Mouse (Mus musculus) right cerebral cortex, postnatal 36 days (tissue): ENCODE results near the gene Mgst2.

Experiments
- DNase-seq, 2 experiments: peaks; one replicate each; pipeline ENCODE4 v3.0.0; 2022; ENCODE audit warnings: low spot score in 2 of 2, mixed read lengths in 1 of 2

The Mgst2 gene

DNA sequence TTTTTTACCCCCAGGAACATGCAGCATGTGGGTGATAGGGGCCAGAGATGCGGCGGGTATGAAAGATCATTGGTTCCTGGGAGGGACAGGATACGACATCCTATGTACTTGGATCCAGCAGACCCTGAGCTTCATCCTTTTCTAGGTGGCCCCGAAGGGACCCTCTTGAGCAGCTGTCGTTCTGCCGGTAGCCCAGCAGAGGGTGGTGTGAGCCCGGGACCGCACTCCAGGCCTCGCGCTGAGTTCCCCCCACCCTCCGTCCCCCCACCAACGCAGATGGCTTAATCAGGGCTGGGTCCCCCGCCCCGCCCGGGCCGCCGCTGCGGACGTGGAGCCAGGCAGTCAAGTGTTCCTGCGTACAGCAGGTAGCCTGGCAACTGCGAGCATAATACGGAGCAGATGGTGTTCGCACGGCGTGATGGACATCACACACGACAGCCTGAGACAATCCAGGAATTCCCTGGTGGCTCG is 41.2 kb downstream of the Mgst2 start:
- DNase-seq, result peak; percentile 58 to 65

DNA sequence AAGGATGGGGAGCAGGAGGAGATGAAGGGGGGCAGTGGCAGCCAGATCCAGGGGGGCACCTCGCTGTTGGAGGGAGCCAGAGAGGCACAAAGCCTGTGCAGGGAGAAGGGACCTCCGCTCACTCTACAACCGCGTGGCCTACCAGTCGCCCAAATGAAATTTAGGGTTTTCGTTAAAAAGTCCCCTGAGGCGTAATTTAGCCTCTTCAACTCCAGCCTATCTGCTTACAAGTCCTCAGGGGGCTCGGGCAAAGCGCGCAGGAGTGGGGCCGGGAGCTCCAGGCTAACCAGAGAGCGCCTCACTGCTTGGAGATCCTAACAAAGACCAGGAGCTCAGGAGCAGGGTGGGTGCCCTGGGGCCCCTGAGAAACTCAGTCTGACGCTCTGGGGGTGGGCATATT is 41.8 kb downstream of the Mgst2 start:
- no peak for DNase-seq

DNA sequence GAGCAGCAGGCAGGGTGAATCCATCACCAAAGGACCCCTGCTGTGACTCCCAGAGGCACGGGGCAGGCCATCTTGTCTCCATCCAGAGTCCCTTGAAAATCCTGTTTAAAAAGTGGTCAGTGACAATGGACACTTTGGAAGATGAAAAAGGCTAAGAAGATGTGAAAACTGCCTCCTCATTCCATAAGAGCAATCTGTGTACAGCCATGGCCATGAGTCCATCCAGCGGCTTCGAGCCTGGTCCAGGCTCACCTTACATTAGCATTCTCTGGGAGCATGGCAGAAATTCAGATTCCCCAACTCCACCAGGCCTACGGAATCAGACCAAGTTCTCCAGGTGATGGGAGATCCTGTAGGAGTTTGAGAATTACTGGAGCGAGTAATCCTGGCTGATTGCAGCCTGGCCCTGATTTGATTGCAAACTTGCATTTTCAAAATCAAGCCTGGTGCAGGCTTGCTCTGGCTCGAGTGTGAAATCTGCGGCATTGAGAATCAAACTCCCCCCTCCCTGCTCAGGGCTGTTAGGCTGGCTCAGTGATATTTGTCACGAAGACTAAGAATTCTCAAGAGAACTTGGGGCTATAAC is 42.6 kb downstream of the Mgst2 start:
- no peak for DNase-seq

DNA sequence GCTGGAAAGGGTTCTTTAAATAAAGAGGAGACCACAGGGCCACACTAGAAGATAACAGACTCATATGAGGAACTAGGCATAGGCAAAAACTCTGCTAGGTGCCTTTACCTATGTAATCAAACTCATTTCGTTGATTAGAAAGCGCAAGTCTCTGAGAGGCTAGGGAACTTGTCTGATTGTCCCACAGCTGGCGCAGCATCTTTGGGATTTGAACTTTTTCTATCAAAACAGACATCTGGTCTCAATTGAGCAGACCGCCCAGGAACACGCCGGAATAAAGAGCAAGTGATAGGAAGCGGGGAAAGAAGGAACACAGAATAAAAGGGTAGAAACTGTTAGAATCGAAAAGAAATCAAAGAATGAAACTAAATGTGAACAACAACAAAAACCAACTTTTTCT is 43.3 kb downstream of the Mgst2 start:
- DNase-seq, result no peak

DNA sequence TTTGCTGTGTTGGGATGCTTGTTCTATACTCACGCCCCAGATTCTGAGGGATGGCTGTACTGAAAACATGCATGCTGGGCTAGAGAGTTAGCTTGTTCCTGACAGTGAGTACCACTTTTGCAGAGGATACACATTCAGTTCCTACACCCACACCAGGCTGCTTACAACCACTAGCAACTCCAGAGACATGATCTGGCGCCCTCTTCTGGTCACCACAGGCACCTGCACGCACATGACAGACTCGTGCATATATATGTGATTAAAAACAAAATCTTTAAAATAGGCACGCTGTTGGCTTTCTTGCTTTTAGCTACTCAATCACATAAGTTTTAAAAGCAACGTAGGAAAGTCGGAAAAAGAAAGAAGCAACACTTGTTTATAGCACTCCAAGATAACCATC is 45.1 kb downstream of the Mgst2 start:
- no peak for DNase-seq

DNA sequence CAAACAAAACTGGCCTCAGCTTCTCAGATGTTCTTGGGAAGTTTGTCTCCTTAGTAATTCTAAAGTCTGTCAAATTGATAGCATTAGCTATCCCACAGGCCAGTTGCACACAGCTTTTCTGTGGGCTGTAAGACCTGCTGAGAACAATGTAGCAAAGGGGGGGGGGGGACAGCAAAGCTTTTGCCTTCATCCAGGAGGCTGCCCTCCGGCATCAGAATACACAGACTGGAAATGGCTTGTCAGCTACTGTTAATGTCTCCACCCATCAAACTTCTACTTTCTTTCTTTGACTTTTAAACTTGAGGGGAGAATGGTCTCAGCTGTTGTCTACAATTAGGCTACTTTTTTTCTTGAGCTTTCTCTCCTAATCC is 48.2 kb downstream of the Mgst2 start:
- DNase-seq, result no peak

DNA sequence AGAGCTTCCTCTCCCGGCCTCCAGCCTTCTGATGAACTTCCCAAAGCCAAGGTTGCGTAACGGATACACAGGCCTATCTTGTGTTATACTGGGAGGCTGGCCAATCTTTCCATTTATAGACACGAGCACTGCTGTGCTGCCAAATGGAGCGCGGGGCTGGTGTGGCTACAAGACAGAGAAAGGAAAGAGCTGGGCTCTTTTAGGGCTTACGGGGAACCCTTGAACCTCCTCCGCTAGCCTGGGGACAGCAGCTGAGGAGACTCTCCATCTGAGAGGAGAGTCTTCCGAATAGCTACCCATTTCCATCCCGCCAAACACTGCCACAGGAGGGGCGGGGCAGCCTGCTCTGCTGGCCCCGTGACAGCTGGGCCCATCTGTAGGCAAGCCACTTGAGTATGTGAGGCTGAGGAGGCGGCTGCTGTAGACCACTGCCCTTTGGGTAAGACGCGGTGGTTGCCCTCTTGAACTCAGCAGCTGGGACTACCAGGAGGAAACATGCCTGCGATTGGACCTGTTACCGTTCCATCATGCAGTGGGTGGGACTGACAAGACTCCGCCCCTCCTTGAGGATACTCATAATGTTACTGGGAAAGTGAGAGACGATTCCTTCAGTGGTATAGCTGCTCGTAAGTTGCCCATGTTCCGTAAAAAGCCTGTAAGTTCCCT is 48.7 kb downstream of the Mgst2 start:
- DNase-seq, result peak; percentile 70 to 81

DNA sequence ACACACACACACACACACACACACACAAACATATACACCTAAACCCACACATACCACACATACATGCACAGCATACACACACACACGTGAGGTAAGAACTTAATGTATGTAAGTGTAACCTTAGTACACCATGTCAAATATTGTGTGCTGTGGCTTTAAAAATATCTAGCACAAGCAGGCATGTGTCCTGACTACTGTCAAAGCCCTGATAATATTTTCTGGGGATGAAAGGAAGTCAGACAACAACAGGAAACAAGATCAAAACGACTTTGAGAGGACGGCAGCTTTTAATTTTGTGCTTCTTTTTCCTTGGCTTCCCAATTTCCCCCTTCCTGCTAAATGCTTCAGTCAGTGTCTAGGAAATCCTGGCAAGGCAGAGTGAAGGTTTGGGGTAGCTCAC is 52.2 kb downstream of the Mgst2 start:
- no peak for DNase-seq

DNA sequence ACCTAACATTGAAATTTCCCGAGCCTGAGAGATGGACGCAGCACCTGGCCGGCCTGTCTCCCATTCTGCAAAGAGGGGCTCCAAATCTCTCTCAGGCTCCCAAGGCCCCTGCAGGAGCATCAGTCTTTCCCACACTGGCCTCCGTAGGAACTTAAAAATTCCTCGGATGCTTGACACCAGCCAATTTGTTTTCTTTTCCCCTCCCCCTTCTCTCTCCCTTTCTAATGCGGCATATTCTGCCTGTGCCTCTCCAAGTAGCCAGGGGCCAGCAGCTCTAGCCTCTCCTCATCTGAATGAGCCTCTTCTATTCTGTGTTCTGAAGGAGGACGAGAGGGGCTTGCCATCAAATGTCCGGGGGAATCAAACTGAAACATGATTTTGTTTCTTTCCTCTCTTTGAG is 53.1 kb downstream of the Mgst2 start:
- no peak for DNase-seq

DNA sequence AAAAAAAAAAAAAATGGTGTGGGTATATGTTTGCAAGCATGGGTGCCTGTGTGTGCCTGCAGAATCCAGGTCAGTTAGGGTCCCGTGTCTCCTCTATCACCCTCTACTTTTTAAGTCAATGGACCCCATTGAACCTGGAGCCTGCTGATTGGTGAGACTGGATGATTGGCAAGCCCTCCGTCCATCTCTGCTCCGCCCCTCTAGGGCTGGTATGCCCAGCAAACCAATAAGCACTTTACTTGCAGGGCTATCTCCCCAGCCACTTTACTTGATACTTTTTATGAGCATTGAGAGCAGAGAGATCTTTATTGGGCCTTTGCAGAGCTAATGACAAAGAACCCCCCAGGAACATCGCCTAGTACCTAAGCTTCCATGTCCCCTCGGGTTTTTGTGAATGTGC is 54.3 kb downstream of the Mgst2 start:
- no peak for DNase-seq

DNA sequence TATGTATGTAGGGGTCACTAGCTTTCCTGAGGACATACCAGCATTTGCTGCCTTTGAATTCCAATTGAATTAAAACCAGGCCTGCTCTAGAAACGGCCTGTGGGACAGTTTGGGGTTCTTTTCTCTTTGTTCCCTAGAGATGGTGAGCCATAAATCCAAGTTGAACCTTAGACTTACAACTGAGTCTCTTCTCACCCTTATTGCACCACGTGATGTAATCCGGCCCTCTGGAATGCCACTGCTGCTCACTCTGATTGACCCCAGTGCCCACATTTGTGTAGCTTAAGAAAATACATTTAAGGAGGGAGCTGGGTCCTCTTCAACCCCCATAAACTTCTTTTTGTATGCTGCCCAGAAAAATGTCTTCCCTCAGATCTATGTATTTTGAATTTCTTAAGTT is 57.3 kb downstream of the Mgst2 start:
- DNase-seq, result no peak

DNA sequence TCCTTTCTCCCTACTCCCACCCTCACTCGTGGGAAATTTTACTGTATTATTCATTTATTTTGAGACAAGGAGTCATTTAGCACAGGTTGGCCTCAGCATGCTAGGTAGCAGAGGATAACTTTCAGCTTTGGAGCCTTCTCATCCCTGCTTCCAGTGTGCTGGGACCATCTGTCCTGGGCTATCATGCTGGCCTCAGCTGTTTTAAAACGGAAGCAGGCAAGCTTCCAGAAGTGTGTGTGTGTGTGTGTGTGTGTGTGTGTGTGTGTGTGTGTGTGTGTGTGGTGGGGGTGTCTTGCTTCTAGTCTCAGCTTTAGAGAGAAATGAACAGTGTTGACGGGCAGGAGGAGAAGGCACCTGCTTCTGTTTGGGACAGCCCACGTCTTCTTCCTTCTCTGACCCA is 57.7 kb downstream of the Mgst2 start:
- DNase-seq, result no peak

DNA sequence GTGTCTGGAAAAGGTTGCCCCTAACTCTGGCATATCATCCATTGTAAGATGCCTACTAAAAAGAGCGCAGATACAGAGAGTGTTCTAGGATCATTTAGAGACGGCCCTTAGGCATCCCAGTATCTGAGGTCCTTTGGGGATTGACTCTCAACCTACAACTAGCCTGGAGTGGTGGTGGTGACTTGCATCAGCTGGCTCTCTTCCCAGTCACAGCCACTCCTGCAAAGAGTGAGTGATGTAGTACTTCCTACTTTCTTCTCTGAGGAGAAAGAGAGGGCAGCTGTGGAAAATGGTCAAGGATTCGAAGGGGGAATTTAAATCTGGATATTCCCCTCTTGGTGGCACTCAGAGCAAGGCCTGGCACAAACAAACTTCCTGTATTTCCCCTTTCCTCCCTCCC is 59.2 kb downstream of the Mgst2 start:
- no peak for DNase-seq

DNA sequence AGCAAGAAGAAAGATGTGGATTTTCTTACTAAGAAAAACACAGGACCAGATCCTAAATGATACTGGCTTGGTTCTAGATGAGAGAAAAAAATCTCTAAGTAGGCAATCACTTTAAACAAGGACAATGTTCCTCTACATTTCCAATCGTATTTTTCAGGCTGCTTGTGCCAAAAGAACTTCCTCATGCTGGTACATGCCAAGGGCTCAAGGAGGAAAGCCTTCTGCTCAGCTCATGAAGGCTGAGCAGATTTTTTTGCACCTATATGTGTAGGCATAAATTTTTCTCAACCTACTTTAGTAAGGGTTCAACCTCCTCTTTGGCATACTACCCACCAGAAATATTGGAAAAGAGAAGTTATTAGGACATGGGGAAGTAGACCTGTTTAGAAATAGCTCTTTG is 59.8 kb downstream of the Mgst2 start:
- no peak for DNase-seq

DNA sequence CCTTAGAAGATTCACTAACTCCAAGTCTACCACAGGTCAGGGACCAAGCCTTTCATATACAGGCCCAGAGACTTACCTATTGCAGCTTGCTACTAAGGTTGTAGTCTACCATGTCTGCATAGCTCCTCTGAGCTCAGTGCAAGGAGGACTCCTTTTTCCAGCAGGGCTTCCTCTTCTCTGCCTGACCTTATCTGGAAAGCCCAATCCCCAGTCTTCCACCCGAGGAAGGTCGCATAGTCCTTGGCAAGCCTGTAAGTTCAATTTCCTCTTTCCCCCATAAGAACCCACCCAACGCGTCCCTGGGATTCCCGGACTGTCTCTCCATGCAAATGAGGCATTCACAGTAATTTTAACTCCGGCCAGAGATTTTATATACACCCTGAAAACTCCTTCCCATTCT is 66.1 kb downstream of the Mgst2 start:
- DNase-seq, result no peak

DNA sequence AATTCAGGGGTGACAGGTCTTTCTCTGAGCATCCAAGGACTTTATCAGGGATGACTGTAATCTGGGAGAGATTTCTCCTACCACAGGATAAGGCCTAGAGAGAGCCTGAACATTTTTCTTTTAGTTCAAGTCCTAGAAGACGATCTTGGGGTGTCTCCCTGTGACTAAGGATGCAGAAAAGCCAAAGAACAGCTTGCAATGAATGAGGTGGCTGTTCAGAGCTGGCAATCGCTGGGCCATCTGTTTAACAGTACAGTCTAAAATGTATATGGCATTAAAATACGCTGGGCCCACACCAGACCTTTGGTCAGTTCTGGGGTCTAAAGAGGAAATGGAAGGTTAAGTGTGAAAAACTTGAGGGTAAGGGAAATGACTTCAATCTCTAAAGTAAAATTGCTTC is 67.3 kb downstream of the Mgst2 start:
- no peak for DNase-seq

DNA sequence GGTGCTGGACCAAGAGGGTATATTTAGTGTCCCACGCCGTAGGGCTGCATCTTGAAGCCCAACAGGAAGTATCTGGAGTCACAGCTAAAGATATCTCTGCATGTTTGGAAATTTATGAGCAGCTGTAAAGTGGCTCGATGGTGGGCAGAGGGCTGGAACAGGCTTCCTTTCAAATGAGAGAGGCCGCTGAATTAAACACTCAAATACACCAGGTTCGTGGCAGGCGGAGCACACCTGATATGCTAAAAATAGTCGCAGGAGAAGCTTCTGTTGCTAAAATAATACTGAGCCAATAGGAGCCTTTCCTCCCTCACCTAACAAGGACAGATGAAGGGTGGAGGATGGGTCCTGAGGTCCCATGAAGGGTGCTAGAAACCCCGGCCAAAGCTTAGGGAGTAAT is 67.8 kb downstream of the Mgst2 start:
- peak in 1 of 2 experiments; percentile 30 for DNase-seq

DNA sequence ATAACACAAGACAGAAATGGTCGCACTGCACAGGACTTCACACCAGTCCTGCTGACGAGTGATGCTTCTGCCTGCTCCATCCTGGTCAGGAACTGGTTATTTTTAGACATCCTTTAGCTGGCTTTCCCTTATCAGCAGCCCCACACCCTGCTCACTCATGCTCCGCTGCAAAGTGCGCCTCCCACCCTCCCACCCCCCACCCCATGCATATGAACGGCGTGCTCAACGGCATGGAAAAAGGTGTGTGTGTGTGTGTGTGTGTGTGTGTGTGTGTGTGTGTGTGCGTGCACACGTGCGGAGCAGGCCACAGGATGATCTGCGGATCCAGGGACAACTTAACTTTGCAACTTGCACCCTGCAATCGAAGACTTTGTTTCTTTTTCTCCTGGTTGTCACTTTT is 68.3 kb downstream of the Mgst2 start:
- DNase-seq, result no peak

DNA sequence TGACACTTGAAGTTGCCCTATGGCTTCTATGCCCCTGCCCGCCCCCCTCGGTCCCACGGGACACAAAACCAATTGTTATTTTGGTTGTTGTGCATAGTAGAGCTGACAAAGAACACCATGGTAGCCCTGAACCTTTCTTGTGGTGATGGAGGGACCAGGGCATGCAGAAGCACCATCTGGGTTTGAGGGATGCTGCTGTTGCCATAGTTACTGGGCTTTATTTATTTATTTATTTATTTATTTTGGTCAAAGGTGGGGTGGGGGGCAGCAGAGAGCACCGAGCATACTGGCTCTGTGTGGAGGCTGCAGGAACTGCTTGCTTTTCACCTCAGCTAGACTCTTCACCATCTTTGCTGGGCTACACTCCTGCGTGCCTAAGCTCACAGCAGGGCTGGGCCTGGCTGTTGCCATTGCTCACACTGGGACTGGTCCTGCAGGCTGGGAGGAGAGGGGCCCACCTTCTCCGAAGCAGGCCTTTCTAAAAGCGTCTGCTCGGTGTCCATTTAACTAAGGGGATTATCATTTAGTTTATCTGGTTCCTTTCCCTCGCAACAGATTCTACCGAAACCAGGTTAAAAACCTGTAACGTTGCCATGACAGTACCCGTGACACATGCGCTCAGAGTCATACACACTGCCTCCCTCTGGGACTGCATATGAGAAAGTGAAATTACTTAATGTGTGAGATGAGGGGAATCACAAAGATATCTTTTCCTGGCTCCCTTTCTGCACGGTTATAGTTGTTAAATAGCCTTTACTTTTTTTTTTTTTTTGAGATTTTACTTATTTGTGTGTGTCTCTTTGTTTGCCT is 69.2 kb downstream of the Mgst2 start:
- no peak for DNase-seq

DNA sequence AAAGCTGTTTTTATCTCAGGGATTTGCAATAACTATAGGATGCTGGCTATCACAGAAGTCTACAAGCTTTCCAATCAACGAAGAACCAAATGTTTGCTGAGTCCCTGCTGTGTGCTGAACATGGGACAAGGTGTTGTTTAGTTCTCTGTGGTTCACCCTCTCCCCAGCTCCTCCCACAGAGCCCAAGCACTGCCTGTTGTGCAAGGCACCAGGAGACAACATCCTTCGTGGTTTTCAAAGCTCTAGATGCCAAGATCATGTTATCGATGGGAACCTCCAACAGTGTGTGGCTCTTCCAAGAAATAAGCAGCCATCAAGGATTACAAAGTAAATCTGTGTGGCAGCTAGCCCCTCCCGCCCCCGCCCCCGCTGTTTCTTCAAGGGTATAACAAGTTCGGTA is 70.5 kb downstream of the Mgst2 start:
- DNase-seq, result no peak

DNA sequence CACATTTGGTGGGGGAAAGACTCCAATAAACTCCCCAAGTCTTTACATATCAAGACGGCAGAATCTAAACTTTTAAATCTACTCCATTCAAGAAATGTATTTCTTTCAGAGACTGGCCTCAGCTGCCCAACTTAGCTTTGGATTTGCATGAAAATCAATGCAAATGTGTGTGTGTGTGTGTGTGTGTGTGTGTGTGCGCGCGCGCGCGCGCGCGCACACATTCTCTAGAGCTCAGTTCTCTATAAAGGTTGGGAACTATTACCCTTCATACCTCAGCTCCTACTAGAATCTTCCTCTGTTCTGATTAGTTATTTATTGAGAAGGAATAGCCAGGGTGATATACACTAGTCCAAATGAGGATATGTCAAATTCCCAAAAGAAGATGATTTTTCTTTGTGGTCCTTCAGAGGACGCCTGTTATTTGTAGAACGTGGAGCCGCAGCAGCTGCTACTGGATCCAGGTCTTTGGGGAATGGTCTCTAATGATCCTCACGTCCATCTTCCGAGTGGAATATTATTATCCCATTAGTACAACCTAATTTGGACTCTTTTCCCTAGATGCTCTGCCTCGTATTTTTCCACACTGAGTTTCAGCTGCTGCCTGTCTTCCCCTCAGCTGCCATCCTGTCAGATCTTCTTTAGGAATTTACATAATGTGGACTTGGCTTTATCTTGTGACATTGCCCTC is 71.9 kb downstream of the Mgst2 start:
- no peak for DNase-seq
